Mouse (Mus musculus) midbrain, embryonic 15.5 days (tissue): ENCODE measurements around the gene Pllp. TPM values are rescaled to one million over a fixed set of nuclear protein-coding genes. Genes with fewer than 3 reads are reported as not detected.
A peak's percentile ranks its signal among the peaks of the same experiment; 100 is the strongest.

Experiments
- ATAC-seq: fragments of 200-750 bp; cut with Nextera tagmentation; replicated peaks from 2 replicates; pipeline ENCODE4 v1.8.0; 2017; ENCODE audit warnings: moderate TSS enrichment
- H3K27ac ChIP-seq: fragments of 300-500 bp; sonication (generic); 2 replicates; pipeline ENCODE4 v1.5.1; 2015; ENCODE audit warnings: mild to moderate bottlenecking, inconsistent platforms
- H3K27me3 ChIP-seq: fragments of 300-500 bp; sonication (generic); replicated peaks from 2 replicates; pipeline ENCODE4 v1.6.1; 2015; ENCODE audit warnings: inconsistent platforms
- H3K36me3 ChIP-seq: fragments of 300-500 bp; sonication (generic); replicated peaks from 2 replicates; pipeline ENCODE4 v1.6.1; 2015; ENCODE audit warnings: inconsistent platforms
- H3K4me1 ChIP-seq: fragments of 300-500 bp; sonication (generic); 2 replicates; pipeline ENCODE4 v1.6.1; 2015; ENCODE audit warnings: inconsistent platforms
- H3K4me2 ChIP-seq: fragments of 300-500 bp; sonication (generic); 2 replicates; pipeline ENCODE4 v1.6.1; 2015; ENCODE audit warnings: inconsistent platforms, mild to moderate bottlenecking, moderate library complexity
- H3K4me3 ChIP-seq: fragments of 300-500 bp; sonication (generic); 2 replicates; pipeline ENCODE4 v1.5.1; 2015; ENCODE audit warnings: mild to moderate bottlenecking, inconsistent platforms
- H3K9ac ChIP-seq: fragments of 300-500 bp; sonication (generic); 2 replicates; pipeline ENCODE4 v1.6.1; 2015; ENCODE audit warnings: mild to moderate bottlenecking, inconsistent platforms
- H3K9me3 ChIP-seq: fragments of 300-500 bp; sonication (generic); 2 replicates; pipeline ENCODE4 v1.6.1; 2016; ENCODE audit warnings: inconsistent platforms
- WGBS: fragments of 180-500 bp; shearing (Covaris S2); methylation state at CpG from one replicate; pipeline ENCODE4 v1.1.7; 2015; ENCODE audit warnings: mixed read lengths; 5-methylcytosine and 5-hydroxymethylcytosine counted together
- polyA plus RNA-seq: library from polyadenylated mRNA; unstranded; fragments of >200 nt; fragmentation: Nextera tagmentation; extraction: Ambion mirVana; gene quantifications from 2 replicates; pipeline ENCODE4 v1.2.1, GENCODE M21; 2015

Pllp gene
- polyA plus RNA-seq, 1 experiment from 2014 or later: 1.5 TPM

DNA sequence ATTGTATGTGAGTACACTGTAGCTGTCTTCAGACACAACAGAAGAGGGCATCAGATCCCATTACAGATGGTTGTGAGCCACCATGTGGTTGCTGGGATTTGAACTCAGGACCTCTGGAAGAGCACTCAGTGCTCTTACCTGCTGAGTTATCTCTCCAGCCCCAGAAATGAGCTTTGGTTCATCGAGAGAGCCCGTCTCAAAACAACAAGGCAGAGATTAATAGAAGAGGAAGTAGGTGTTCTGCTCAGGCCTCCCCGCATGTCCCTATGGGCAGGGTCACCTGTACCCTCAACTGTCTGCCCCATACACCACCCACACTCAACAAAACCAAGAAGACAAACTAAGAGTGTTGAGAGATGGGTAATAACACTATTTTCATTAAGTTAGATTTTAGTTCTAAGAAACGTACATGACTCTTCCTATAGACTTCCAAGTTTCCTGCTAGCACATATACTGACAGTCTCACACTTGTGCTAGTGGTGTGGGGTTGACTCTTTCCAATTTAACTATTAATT is 4.4 kb upstream of the Pllp start:
- Histone ChIP-seq H3K36me3 (no peaks in the 10 kb centered on the region), H3K9me3 (no peaks in the 10 kb centered on the region), H3K4me3 (no peak overlapping the region), H3K27me3 (peaks cover 24% of the 10 kb centered on the region), H3K4me1 (peaks cover 10% of the 10 kb centered on the region), H3K27ac (no peak overlapping the region), H3K4me2 (no peak overlapping the region), H3K9ac (no peak overlapping the region)
- no peak for ATAC-seq
- 88% methylated on average over 4 of the region's 4 CpGs for WGBS

DNA sequence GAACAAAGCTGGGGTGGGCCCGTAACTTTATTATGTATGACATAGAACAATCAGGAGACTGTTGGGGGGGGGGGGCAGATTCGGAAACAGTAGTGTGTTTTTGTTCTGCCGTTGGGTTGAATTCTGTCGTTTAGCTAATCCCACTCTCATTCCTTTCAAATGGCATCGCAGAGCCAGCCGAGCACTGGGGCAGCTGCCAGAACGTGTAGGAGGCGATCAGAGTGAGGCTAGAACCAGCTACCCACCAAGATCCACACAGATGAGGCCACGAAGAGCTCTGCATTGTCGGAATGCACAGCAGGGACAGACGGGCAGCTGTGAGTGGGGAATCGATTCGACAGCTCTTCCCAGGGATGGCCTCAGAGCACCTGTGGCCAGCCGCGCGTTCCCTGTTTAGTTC is 3.3 kb upstream of the Pllp start:
- Histone ChIP-seq H3K4me3 (no peak overlapping the region), H3K9ac (no peak overlapping the region), H3K36me3 (no peaks in the 10 kb centered on the region), H3K4me2 (no peak overlapping the region), H3K9me3 (no peaks in the 10 kb centered on the region), H3K4me1 (peaks cover 21% of the 10 kb centered on the region), H3K27ac (no peak overlapping the region), H3K27me3 (peaks cover 34% of the 10 kb centered on the region)
- 49% methylated on average over 16 of the region's 16 CpGs for WGBS
- ATAC-seq: no peak

DNA sequence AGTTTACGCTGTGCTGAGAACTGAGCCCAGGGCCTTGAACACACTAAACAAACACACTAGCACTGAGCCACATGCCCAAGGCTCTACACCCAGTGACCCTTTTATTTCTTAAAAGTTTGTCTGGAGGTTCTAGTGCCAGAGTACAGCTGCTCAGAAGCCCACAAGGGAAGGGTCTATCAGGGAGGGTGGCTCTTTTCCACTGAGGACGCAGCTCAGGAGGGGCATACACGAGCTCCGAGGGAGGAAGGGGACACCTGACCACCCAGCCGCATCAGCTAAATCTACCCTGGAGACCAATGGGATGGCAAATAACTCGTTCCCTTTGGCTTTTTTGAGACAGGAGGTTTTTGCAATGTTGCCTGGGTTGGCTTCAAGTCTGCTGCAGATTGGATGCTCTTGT is 1.9 kb upstream of the Pllp start:
- Histone ChIP-seq H3K27me3 (peaks cover 45% of the 10 kb centered on the region), H3K27ac (no peak overlapping the region), H3K9me3 (no peaks in the 10 kb centered on the region), H3K4me3 (no peak overlapping the region), H3K9ac (no peak overlapping the region), H3K4me2 (no peak overlapping the region), H3K36me3 (no peaks in the 10 kb centered on the region), H3K4me1 (peaks cover 25% of the 10 kb centered on the region)
- no peak for ATAC-seq
- WGBS: 84% methylated on average over 6 of the region's 6 CpGs

DNA sequence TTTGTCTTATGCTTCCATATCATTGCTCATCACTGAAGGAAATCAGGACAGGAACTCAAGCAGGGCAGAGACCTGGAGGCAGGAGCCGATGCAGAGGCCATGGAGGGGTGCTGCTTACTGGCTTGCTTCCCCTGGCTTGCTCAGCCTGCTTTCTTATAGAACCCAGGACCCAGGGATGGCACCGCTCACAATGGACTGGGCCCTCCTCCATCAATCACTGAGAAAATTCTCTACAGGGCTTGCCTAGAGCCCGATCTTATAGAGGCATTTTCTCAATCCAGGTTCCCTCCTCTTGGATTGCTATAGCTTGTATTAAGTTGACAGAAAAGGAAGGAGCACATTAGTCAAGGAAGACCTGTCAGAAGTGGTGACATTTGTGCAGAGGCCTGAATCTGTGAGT is 488 bp upstream of the Pllp start:
- Histone ChIP-seq H3K4me2 (peak overlapping the region; percentile 79), H3K27me3 (peaks cover 50% of the 10 kb centered on the region), H3K9me3 (no peaks in the 10 kb centered on the region), H3K9ac (no peak overlapping the region), H3K4me1 (peaks cover 25% of the 10 kb centered on the region), H3K27ac (no peak overlapping the region), H3K36me3 (no peaks in the 10 kb centered on the region), H3K4me3 (peak overlapping the region; percentile 45; the same call in 1 of the 2 replicates)
- WGBS: 69% methylated on average over 3 of the region's 3 CpGs
- ATAC-seq: no peak

DNA sequence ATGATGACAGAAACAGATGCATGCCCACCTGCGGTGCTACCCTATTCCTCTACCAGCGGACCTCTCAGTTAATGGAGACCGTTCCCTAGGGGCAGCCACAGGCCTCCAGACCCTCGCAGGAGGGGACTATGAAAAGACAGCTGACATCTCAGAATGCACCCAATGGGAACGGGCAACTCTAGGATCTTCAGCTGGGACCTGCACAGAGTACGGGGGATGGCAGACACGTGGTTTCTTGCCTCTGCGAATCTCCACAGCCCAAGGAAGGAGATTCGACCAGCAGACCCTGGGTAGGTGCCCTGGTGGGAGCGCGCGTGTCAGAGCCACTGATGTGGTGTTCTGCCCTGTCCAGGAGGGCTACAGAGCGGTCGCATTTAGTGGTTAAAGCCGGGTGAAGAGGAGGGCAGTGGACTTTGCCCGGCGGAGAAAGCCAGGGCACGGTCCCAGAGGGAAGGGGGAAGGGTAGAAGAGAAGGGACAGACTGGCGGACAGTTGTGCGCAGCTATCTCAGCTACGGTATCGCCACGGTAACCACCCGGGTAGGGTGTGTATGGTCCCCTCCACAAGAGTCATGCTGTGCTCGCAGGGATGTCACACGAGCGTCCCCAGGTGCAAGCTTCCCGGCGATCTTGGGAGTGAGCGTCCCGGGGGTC is 611 bp downstream of the Pllp start:
- Histone ChIP-seq H3K4me2 (peak overlapping the region; percentile 79), H3K9me3 (no peaks in the 10 kb centered on the region), H3K27ac (no peak overlapping the region), H3K36me3 (no peaks in the 10 kb centered on the region), H3K4me3 (peak overlapping the region; percentile 45), H3K9ac (peak overlapping the region; percentile 22), H3K27me3 (peaks cover 50% of the 10 kb centered on the region), H3K4me1 (peaks cover 25% of the 10 kb centered on the region)
- peak; percentile 63 for ATAC-seq
- WGBS: 0% methylated on average over 31 of the region's 31 CpGs

DNA sequence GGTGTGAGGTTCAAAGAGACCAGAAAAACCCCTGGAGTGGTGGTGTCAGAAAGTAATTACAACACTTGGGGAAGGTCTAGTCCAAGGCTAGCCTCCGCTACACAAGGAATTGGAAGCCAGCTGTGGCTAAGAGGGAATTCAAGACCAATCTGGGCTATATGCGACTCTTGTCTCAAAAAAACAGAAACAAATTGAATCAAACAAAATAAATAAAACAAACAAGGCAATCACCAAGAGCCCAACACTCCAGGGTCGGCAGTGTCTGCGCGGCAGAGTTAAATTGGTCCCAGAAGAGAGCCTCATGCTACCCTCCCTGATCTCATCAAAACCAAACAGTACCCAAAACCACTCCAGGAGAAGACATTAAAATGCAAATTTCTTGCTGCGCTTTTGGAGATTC is 1.4 kb downstream of the Pllp start:
- no peak overlapping the region for H3K4me2 ChIP-seq
- H3K27me3 ChIP-seq: peaks cover 50% of the 10 kb centered on the region

DNA sequence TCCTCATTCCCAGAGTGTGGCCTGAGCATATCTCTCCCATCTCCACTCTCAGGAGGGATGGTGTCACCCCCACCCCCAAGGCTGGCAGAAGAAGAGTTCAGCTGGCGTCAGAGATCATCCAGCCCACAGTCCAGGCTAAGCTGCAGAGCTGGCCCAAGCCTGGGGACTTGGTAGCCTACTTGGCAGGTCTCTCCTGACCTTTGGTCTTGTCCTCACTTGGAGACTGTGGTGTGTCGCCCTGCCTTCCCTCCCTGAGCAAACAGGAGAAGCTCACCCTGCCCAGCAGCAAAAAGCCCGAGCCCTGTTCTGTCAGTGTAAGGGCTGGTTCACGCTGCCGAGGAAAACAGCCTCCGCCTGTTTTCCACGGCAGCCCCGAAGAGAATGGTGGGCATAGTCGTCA is 10.1 kb downstream of the Pllp start:
- Histone ChIP-seq H3K36me3 (no peaks in the 10 kb centered on the region), H3K4me2 (no peak overlapping the region), H3K9ac (no peak overlapping the region), H3K4me3 (no peak overlapping the region), H3K27me3 (no peaks in the 10 kb centered on the region), H3K4me1 (no peaks in the 10 kb centered on the region), H3K27ac (no peak overlapping the region), H3K9me3 (no peaks in the 10 kb centered on the region)
- WGBS: 79% methylated on average over 9 of the region's 9 CpGs
- no peak for ATAC-seq

More for the DNA sequence above, 1.4 kb downstream of the Pllp start:
- no peak overlapping the region for H3K4me3 ChIP-seq
- ATAC-seq: no peak
- no peak overlapping the region for H3K27ac ChIP-seq
- 4% methylated on average over 6 of the region's 6 CpGs for WGBS
- H3K9me3 ChIP-seq: no peaks in the 10 kb centered on the region
- H3K36me3 ChIP-seq: no peaks in the 10 kb centered on the region
- H3K9ac ChIP-seq: no peak overlapping the region
- H3K4me1 ChIP-seq: peaks cover 25% of the 10 kb centered on the region

DNA sequence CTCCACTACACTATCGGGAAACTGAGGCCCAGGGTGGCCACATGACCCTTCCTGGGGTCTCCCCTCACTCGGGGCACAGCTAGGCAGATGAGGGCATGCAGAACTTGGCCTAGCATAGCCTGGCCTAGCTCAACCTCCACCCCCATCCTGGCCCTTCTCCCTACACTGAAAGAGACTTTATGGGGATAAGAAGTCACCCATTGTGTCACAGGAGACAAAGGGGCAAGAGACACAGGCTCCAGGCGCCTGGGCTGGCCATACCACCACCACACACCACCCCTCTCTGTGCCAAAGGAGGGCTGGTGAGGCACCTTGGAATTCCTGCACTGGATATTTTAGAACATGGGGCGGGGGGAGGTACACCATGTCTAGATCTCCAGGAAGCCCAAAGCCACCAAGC is 11.8 kb downstream of the Pllp start:
- Histone ChIP-seq H3K27ac (no peak overlapping the region), H3K9ac (no peak overlapping the region), H3K9me3 (no peaks in the 10 kb centered on the region), H3K4me3 (no peak overlapping the region), H3K36me3 (no peaks in the 10 kb centered on the region), H3K4me2 (no peak overlapping the region), H3K27me3 (no peaks in the 10 kb centered on the region), H3K4me1 (no peaks in the 10 kb centered on the region)
- ATAC-seq: no peak
- 77% methylated on average over 4 of the region's 4 CpGs for WGBS

DNA sequence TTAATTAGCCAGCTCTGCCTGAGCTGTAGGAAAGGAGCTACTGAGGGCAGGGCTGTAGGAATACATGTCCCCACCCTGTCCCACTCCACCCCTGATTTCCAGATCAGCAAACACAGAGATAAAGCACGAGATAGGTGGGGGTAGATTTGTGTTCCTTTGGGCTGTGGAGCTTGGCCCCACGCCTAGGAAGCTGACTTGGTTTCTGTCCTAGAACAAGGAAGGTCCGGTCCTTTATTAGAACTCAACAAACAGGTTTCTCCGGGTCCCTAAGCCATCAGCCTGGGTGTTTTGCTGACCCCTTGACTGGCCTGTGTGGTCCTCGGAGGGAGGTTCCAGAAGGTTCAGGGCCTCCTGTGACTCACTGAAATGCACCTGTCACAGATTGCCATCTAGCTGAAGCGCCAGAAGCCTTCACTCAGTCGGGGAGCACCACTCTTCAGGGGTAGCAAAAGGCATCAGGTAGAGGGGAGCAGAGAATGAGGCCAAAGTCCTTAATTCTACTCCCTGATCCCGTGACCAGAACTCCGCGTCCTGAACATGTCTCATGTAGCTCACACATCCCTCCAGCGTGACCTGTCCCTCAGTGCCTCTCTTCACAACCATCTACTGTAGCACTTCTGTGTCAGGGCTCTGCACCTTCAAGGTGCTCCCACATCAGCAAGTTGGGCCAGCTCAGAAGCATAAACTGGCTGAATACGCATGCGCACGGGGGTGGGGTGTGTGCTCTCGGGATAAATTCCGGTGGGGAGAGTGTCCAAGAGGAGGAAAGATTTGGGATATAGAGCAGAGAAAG is 13.2 kb downstream of the Pllp start:
- H3K4me2 ChIP-seq: no peak overlapping the region
- H3K9me3 ChIP-seq: no peaks in the 10 kb centered on the region
- ATAC-seq: no peak
- H3K4me1 ChIP-seq: no peaks in the 10 kb centered on the region
- H3K4me3 ChIP-seq: no peak overlapping the region
- H3K36me3 ChIP-seq: no peaks in the 10 kb centered on the region
- H3K27me3 ChIP-seq: no peaks in the 10 kb centered on the region
- WGBS: 85% methylated on average over 16 of the region's 16 CpGs
- no peak overlapping the region for H3K9ac ChIP-seq
- H3K27ac ChIP-seq: no peak overlapping the region

DNA sequence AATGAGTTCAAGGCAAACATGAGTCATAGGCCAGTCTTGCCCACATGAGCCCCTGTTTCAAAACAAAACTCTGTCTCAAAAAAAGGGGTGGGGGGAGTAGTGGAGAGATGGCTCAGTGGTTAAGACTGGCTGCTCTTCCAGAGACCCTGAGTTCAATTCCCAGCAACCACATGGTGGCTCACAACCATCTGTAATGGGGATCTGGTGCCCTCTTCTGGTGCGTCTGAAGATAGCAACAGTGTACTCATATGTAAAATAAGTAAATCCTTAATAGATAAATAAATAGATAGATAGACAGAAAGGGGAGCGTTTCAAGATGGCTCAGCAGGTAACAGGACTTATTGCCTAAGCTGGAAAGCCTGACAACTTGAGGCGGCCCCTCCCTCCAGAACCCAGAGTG is 15.7 kb downstream of the Pllp start:
- 84% methylated on average over 3 of the region's 3 CpGs for WGBS
- Histone ChIP-seq H3K4me2 (no peak overlapping the region), H3K27me3 (no peaks in the 10 kb centered on the region), H3K4me3 (no peak overlapping the region), H3K9ac (no peak overlapping the region), H3K4me1 (no peaks in the 10 kb centered on the region), H3K36me3 (no peaks in the 10 kb centered on the region), H3K27ac (no peak overlapping the region), H3K9me3 (no peaks in the 10 kb centered on the region)
- no peak for ATAC-seq

DNA sequence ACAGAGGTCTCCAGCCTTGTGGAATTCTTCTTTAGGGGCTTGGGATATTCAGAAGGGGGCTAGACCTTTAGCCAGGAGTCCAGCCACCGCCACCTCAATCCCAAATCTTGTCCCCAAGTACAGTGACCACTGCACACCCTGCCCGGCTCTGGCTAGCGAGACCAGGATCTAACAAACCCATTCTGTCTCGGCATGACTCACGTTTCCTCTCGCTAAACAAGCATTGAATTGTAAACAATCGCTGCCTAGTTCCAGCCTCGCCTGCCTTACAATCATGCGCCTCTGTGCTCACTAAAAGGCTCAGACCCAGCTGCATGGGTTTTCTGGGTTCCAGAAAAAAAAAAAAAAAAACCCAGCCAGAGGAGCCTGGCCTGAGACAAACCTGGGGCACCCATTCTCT is 17.5 kb downstream of the Pllp start:
- no peak for ATAC-seq
- 62% methylated on average over 9 of the region's 9 CpGs for WGBS

DNA sequence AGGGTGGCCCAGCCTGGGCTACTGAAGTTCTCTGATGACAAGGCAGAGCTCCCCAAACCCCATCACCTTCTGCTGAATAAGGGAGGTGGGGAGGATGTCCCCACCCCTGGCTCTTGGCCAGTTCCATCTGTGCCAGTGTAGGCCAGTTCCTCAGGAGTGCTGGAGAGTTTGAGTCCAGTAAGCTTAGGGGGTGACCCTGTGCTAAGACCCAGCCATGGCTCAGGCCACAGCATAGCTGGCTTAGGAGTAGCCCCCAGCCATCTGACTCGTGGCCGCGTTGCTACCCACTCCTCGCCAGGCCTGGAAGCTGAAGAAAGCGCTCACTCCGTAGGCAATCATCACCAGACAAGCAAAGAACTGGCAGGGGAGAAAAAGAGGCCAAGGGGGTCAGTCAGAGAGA is 20.2 kb downstream of the Pllp start:
- ATAC-seq: peak; percentile 13; the same call in 1 of the 2 replicates
- 83% methylated on average over 6 of the region's 6 CpGs for WGBS
- no peak overlapping the region for H3K27ac ChIP-seq

More for the DNA sequence above, 17.5 kb downstream of the Pllp start:
- no peak overlapping the region for H3K4me2 ChIP-seq
- no peaks in the 10 kb centered on the region for H3K9me3 ChIP-seq
- no peaks in the 10 kb centered on the region for H3K4me1 ChIP-seq
- no peak overlapping the region for H3K4me3 ChIP-seq
- H3K27me3 ChIP-seq: no peaks in the 10 kb centered on the region
- peak overlapping the region; percentile 28 for H3K27ac ChIP-seq
- no peak overlapping the region for H3K9ac ChIP-seq
- H3K36me3 ChIP-seq: peaks cover 13% of the 10 kb centered on the region; the same call in 1 of the 2 replicates

More for the DNA sequence above, 20.2 kb downstream of the Pllp start:
- no peaks in the 10 kb centered on the region for H3K27me3 ChIP-seq
- H3K9ac ChIP-seq: no peak overlapping the region
- H3K4me2 ChIP-seq: no peak overlapping the region
- peaks cover 38% of the 10 kb centered on the region for H3K36me3 ChIP-seq
- H3K4me3 ChIP-seq: no peak overlapping the region
- no peaks in the 10 kb centered on the region for H3K4me1 ChIP-seq
- H3K9me3 ChIP-seq: no peaks in the 10 kb centered on the region
